Mouse (Mus musculus) forebrain, embryonic 10.5 days (tissue): ENCODE measurements at regions not wholly inside any gene's neighbourhood (a gene's known extent, or its start where the extent isn't known, plus 50 kb on each side); places are given as distances from the start of the nearest gene placed in this dataset.

Source experiments
- DNase-seq: peaks from one replicate; pipeline ENCODE4 v3.0.0-alpha.2; 2017; ENCODE audit warnings: low spot score; ENCODE audit errors: extremely low spot score
- H3K27ac ChIP-seq: fragments of 300-500 bp; sonication (generic); 2 replicates; pipeline ENCODE4 v1.5.1; 2016; ENCODE audit warnings: mild to moderate bottlenecking
- H3K27me3 ChIP-seq: fragments of 300-500 bp; sonication (generic); 2 replicates; pipeline ENCODE4 v1.6.1; 2016; ENCODE audit warnings: mild to moderate bottlenecking; ENCODE audit not compliant: poor library complexity, severe bottlenecking
- H3K36me3 ChIP-seq: fragments of 300-500 bp; sonication (generic); replicated peaks from 2 replicates; pipeline ENCODE4 v1.6.1; 2016; ENCODE audit warnings: mild to moderate bottlenecking, moderate library complexity
- H3K4me1 ChIP-seq: fragments of 300-500 bp; sonication (generic); 2 replicates; pipeline ENCODE4 v1.6.1; 2016
- H3K4me3 ChIP-seq: fragments of 300-500 bp; sonication (generic); 2 replicates; pipeline ENCODE4 v1.5.1; 2016; ENCODE audit warnings: mild to moderate bottlenecking, moderate library complexity
- H3K9me3 ChIP-seq: fragments of 300-500 bp; sonication (generic); 2 replicates; pipeline ENCODE4 v1.6.1; 2016; ENCODE audit warnings: mild to moderate bottlenecking, moderate library complexity
- WGBS: fragments of 180-500 bp; shearing (Covaris S2); methylation state at CpG from one replicate; pipeline ENCODE4 v1.1.7; 2016; 5-methylcytosine and 5-hydroxymethylcytosine counted together

DNA sequence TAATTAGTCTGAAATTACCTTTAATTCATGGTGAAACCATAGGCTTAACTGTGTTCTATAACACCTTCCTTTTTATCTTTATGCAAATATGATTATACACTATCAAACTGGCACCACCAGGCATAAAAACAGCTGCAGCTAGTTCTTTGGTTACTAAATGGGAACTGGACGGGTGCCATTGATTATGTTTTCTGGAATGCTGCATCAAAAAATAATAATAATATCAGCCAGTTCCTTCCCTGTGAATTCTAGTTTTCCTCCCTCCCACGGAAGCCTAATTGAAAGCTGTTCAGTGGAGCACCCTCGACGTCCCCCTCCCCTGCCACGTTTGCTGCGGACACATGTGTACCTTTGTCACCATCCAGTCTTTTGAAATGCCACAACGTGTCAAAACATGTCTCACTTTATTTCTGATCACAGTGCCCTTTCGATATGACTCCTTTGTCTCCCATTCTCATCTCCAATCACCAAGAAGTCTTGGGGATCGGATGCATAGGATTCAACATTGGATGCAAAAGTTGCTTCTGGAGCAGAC lies 551.5 kb downstream of the Nfib start:
- Histone ChIP-seq H3K36me3 (no peaks in the 10 kb centered on the region), H3K9me3 (no peaks in the 10 kb centered on the region), H3K27me3 (no peaks in the 10 kb centered on the region), H3K4me1 (peaks cover 8% of the 10 kb centered on the region), H3K4me3 (no peak overlapping the region), H3K27ac (no peak overlapping the region)
- WGBS, result 86% methylated on average over 9 of the region's 9 CpGs
- no peak for DNase-seq

DNA sequence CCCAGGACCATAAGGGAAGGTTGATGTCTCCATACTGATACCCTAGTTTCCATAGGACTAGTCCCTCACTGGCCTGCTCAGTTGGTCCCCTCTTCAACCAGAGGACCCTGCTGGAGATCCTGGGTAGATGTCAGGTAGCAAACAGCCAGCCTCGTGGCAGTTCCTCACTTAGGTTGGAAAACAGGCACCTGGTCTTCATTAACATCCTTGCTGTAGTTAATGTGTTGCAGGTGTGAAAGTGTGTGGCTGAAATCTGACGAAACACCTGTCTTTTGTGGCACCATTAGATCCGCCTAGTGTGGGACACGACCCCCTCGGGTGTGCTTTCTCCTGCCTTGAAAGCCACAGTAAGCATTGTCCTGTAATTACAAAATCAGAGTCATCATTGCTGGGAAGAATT lies 551.9 kb downstream of the Nfib start:
- DNase-seq, result no peak
- Histone ChIP-seq H3K4me1 (peaks cover 10% of the 10 kb centered on the region), H3K27ac (no peak overlapping the region), H3K27me3 (no peaks in the 10 kb centered on the region), H3K9me3 (no peaks in the 10 kb centered on the region), H3K36me3 (no peaks in the 10 kb centered on the region), H3K4me3 (no peak overlapping the region)
- WGBS, result 69% methylated on average over 5 of the region's 5 CpGs

DNA sequence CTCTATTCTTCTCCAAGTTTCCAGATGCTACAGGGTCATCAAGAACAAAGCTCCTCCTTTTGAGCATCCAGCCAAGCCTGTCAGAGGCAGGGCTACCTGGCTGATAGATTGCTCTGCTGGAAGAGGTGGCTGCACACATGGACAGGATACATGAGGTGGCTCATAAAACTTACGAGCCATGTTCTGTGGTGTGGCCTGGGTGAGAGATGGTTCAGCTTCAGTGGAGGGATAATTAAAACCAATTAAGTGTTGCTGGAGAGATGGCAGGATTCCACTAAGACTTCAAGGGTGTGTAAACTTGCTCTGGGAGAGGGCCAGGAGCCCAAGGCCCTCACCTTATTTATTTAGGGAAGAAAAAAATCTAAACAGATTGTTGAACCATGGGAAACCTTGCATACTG lies 555.6 kb downstream of the Nfib start:
- Histone ChIP-seq H3K36me3 (no peaks in the 10 kb centered on the region), H3K9me3 (no peaks in the 10 kb centered on the region), H3K4me3 (no peak overlapping the region), H3K27ac (no peak overlapping the region), H3K4me1 (peaks cover 10% of the 10 kb centered on the region), H3K27me3 (no peaks in the 10 kb centered on the region)
- no peak for DNase-seq
- WGBS, result 79% methylated on average over 1 of the region's 1 CpGs

DNA sequence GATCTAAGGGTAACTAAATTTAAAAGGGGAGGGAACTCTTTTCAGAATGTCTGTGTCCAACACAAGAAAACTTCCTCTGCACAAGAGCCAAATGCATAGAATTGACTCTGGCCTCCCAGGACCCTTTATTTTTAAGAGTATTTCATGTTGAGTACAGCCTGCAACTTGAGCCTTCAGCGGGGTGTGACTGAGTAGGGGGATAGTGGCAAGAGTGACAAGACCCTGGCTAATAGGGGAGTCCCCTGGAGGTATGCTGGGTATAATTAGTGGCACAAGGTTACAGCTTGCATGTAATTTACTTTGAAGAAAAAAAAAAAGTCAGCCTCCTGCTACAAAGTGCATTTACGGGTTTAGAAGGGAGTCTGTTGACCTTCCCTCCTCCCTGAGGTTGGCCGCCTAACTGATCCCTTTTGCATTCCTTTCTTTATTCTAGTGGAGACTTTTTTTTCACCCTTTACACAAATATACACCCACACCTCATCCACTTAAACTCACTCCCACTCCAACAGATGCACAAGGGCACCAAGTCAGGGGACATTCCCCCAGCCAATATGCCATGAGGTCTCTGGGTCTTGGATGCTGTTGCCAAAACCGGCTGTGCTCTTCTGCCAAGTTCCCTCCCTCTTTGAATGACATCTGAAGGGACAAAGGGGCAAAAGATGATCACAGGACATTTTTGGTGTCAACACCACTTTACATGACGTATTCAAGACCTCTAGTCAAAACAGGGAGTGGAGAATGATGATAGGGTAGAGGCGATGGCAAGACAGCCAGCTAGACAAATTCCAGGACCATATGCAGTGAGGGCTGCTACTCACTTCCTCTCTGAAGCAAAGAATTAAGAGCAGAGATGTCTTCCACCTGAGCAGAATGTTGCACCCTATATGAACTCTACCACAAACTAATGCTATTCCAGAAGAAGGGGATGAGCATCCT lies 557.2 kb downstream of the Nfib start:
- H3K9me3 ChIP-seq, result no peaks in the 10 kb centered on the region
- DNase-seq, result no peak
- no peaks in the 10 kb centered on the region for H3K36me3 ChIP-seq
- H3K4me1 ChIP-seq, result peaks cover 10% of the 10 kb centered on the region
- 44% methylated on average over 6 of the region's 6 CpGs for WGBS
- no peaks in the 10 kb centered on the region for H3K27me3 ChIP-seq
- no peak overlapping the region for H3K27ac ChIP-seq
- no peak overlapping the region for H3K4me3 ChIP-seq

DNA sequence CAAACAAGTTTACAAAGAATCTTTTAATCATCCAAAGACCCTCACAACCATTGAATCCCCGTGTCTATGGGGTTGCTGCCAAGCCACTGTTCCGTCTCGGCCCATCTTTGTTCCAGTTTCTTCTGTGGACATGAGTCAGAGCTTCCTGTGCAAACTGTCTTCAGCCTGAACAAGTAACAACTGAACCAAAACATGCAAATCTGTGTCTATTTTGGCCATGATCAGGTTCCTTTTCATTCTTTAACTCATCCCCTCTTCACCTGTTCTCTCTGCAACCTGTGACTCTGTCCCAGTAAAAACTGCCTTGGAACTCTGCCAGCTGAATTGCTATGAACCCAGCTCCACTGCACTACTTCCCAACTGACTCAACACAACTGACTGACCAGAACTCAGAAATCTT lies 563.2 kb downstream of the Nfib start:
- WGBS, result 82% methylated on average over 3 of the region's 3 CpGs
- no peak for DNase-seq
- H3K4me3 ChIP-seq, result no peak overlapping the region
- H3K27ac ChIP-seq, result no peak overlapping the region
- H3K9me3 ChIP-seq, result no peaks in the 10 kb centered on the region
- no peaks in the 10 kb centered on the region for H3K36me3 ChIP-seq
- H3K27me3 ChIP-seq, result no peaks in the 10 kb centered on the region
- H3K4me1 ChIP-seq, result no peaks in the 10 kb centered on the region

DNA sequence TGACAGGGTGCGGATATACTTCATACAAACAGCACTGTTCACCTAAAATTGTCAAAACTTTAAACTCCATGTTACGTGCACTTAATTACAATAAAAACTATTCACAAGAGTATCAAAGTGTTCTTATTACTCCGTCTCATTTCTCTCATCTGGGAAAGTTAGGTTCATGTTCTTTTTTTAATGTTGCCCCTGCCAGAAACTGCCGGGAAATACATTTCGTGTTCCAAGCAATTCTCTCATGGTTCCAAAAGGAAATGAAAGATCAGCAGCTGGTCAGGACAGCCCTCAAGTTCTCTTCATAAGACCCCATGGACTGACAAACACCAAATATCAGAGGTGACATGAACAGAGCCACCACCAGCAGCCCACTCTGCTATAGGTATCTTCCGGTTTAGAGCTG lies 565.7 kb downstream of the Nfib start:
- no peak overlapping the region for H3K4me3 ChIP-seq
- DNase-seq, result no peak
- no peaks in the 10 kb centered on the region for H3K9me3 ChIP-seq
- H3K4me1 ChIP-seq, result no peaks in the 10 kb centered on the region
- WGBS, result 94% methylated on average over 6 of the region's 6 CpGs
- no peaks in the 10 kb centered on the region for H3K36me3 ChIP-seq
- H3K27ac ChIP-seq, result no peak overlapping the region
- H3K27me3 ChIP-seq, result no peaks in the 10 kb centered on the region

DNA sequence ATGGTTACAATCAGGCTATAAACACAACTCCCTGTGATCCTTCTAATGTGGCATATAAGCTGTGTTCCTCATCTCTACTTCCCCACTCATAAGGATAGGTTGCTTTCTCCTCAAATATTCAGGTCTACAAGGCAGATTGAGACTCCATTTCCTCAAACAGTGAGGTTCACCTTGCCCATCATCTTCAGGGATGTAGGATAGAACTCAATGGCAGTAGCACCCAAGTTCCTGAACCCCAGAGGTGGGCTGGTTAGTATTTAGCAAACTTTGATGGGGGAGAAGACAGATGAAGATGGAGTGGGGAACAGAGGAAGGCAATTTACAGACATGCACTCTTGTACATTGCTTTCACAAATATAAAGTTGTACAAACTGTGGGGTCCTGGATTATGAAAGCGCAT lies 566.5 kb downstream of the Nfib start:
- H3K4me1 ChIP-seq, result no peaks in the 10 kb centered on the region
- no peak for DNase-seq
- H3K27ac ChIP-seq, result no peak overlapping the region
- WGBS, result 98% methylated on average over 1 of the region's 1 CpGs
- no peaks in the 10 kb centered on the region for H3K9me3 ChIP-seq
- no peaks in the 10 kb centered on the region for H3K27me3 ChIP-seq
- no peaks in the 10 kb centered on the region for H3K36me3 ChIP-seq
- no peak overlapping the region for H3K4me3 ChIP-seq

DNA sequence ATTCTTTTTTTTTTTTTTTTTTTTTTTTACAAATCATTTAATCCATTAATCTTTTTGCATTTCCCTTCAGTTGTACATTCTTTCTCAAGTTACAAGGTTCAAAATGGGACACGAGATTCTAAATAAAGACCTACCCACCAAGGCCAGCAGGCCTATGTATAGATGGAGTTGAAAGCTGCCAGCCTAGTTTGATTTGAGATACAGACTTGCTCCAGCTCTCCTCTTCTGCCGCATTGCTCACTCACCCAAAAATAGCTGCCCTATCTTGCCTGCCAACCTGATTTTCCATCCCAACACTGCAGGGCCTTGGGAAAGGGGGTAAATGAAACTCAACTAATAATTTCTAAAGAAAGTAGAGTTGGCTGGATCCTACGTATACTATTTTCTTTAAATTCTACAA lies 572.7 kb downstream of the Nfib start:
- H3K9me3 ChIP-seq, result no peaks in the 10 kb centered on the region
- H3K27ac ChIP-seq, result no peak overlapping the region
- no peak overlapping the region for H3K4me3 ChIP-seq
- no peak for DNase-seq
- no peaks in the 10 kb centered on the region for H3K4me1 ChIP-seq
- 88% methylated on average over 3 of the region's 3 CpGs for WGBS
- no peaks in the 10 kb centered on the region for H3K36me3 ChIP-seq
- no peaks in the 10 kb centered on the region for H3K27me3 ChIP-seq

DNA sequence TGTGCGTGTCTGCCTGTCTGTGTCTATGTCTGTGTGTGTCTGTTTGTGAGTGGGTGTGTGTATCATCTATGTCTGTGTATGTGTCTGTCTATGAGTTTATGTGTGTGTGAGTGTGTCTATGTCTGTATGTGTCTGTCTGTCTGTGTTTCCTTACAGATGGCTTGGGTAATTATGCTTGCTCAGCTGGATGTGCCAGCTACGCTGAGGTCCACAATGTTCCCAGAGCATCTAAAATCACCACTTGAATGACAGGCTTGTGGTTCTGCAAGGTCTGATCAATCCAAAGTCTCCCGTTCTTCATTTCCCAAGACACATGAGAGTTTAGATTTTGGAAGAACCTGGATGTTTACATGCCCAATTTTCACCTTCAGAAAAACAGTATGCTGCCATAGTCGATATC lies 573.2 kb downstream of the Nfib start:
- Histone ChIP-seq H3K27ac (no peak overlapping the region), H3K4me3 (no peak overlapping the region), H3K36me3 (no peaks in the 10 kb centered on the region), H3K9me3 (no peaks in the 10 kb centered on the region), H3K27me3 (no peaks in the 10 kb centered on the region), H3K4me1 (no peaks in the 10 kb centered on the region)
- WGBS, result 92% methylated on average over 4 of the region's 4 CpGs
- no peak for DNase-seq

DNA sequence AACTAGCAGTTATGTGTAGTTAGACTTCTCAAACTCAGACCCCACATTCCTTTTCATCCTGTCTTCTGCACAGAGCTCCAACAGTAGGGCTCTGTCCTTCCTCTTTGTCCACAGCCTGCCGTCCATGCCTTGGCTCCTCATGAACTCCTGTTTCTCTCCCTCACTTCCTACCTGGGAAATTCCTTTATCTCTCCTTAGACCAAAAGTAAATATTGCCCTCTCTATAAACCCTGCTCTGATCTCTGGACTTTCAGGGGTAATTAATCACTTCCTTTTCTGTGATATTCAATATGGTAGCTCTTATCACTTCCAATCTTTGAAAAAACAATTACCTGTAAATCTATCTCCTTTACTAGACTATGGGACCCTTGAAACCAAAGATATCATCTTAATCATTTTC lies 576.1 kb downstream of the Nfib start:
- Histone ChIP-seq H3K9me3 (no peaks in the 10 kb centered on the region), H3K27ac (no peak overlapping the region), H3K27me3 (no peaks in the 10 kb centered on the region), H3K4me3 (no peak overlapping the region), H3K4me1 (no peaks in the 10 kb centered on the region), H3K36me3 (no peaks in the 10 kb centered on the region)
- WGBS, result 80% methylated on average over 1 of the region's 1 CpGs
- no peak for DNase-seq

DNA sequence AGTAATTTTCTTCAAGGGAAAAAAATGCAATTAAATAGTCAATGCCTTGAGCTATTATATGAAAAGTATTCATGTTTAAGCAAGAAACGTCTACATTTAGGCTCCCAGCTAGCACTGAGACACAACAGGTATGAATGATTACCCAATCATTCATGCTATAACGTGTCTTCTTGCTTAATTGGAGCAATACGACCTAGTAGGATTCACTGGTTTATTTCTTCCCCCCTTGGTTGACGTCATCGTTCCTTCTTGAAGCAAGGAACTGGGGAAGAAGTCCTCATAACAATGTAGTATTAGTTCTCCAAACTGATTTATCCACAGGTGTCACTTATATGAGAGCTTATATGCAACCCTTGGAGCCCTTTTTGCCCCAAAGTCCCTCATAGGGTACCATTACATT lies 581.8 kb downstream of the Nfib start:
- H3K27me3 ChIP-seq, result no peaks in the 10 kb centered on the region
- no peaks in the 10 kb centered on the region for H3K36me3 ChIP-seq
- no peaks in the 10 kb centered on the region for H3K9me3 ChIP-seq
- H3K4me1 ChIP-seq, result no peaks in the 10 kb centered on the region
- H3K4me3 ChIP-seq, result no peak overlapping the region
- no peak overlapping the region for H3K27ac ChIP-seq
- DNase-seq, result no peak
- 86% methylated on average over 5 of the region's 5 CpGs for WGBS

DNA sequence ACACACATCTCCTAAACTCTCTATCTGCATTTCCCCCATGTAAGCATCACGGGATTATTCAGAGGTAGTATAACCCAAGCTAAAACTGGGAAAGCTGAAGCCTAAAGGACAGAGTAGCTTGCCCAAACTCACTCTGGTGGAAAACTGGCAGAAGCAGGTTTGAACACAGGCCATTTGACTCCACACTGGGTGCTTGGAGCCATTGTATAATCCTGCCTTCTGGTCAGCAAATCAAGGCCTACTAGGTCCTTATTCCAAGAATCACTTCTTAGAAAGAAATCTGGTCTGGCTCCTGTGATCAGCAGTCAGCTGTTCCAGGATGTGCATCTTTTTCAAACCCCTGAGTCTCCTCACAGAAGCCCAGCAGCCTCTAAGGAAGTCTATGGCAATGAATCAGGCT lies 582.4 kb downstream of the Nfib start:
- no peaks in the 10 kb centered on the region for H3K9me3 ChIP-seq
- DNase-seq, result no peak
- H3K27ac ChIP-seq, result no peak overlapping the region
- H3K36me3 ChIP-seq, result no peaks in the 10 kb centered on the region
- no peaks in the 10 kb centered on the region for H3K4me1 ChIP-seq
- no peak overlapping the region for H3K4me3 ChIP-seq
- no peaks in the 10 kb centered on the region for H3K27me3 ChIP-seq
- 91% methylated on average over 1 of the region's 1 CpGs for WGBS

DNA sequence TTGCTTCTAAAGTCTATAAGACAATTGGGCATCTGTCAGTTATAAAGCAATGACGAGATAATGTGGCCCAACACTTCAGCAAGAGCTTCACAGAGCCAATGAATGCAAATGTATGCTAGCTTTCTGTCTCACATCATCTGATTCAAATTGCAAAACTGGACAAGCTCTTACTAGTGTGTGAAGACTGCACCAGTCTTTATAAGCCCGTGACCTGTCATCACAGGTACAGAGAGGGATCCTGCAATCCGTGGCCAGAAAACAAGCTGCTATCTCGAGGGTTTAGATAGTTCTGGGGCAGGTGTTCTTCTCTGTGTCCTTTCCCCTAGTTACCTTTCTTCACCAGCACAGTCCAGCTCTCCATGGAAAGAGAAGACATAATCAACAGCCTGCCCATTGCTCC lies 584.8 kb downstream of the Nfib start:
- Histone ChIP-seq H3K4me1 (no peaks in the 10 kb centered on the region), H3K27ac (no peak overlapping the region), H3K27me3 (no peaks in the 10 kb centered on the region), H3K9me3 (no peaks in the 10 kb centered on the region), H3K36me3 (no peaks in the 10 kb centered on the region), H3K4me3 (no peak overlapping the region)
- WGBS, result 87% methylated on average over 4 of the region's 4 CpGs
- no peak for DNase-seq
